Mouse (Mus musculus) thymus, postnatal 4 days (tissue): ENCODE results near the gene Supt3.
A peak's percentile ranks its signal among the peaks of the same experiment; 100 is the strongest.

Experiments
- DNase-seq: peaks from one replicate; pipeline ENCODE4 v3.0.0; 2021

The Supt3 gene

DNA sequence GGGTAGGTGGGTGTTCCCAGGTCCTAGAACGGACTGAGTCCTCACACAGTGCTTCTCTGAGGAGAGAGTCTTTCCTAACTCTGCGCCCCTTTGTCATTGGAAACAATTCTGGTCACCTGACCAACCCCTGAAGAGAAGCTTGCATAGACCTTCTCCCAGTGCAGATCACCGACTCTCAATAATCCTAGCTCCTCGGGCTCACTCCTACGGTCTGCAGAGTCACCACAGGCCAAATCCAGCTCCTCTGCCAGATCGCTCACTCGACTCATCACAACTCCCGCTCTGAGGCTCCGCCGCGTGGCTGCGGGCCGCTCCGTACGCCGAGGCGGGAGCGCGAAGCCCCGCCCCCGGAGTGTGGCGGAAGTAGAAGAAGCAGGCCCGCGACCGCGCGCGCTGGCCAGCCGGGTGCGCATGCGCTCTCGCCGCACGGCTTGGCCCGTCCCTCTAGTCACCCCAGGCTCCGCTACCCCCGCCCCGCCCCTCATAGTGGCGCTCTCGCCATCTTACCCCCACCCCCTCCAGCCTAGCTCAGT is at the start of gene Supt3:
Supt3 (plus strand) TSS at position 415 of the 533 bp plus-strand sequence.
- peak; percentile 99 for DNase-seq

- DNase-seq: no peak
Observed at GRCm38 (mm10) chr17:44727675-44728074, 49.3 kb upstream of the Supt3 start.

DNA sequence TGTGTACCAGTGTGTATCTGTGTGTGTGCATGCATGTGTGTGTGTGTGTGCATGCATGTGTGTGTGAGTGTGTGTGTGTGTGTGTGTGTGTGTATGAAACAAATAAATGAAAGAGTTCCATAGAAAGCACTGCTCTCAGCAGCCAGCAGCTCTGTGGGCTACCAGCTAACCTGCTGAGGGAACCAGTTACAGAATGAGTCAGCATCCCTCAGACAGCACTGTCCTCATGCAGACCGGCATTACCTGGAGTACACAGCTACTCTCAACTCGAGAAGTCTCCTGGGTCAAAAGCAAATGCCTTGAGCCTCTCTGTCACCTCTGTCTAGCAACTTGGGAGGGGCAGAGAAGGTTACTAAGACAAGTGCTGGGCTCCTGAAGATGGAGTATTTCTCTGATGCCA is 48.5 kb upstream of the Supt3 start:
- DNase-seq: no peak

- no peak for DNase-seq
Observed at GRCm38 (mm10) chr17:44733544-44734310, 43.2 kb upstream of the Supt3 start.

- DNase-seq: peak; percentile 63
Observed at GRCm38 (mm10) chr17:44734501-44735222, 42.3 kb upstream of the Supt3 start.

DNA sequence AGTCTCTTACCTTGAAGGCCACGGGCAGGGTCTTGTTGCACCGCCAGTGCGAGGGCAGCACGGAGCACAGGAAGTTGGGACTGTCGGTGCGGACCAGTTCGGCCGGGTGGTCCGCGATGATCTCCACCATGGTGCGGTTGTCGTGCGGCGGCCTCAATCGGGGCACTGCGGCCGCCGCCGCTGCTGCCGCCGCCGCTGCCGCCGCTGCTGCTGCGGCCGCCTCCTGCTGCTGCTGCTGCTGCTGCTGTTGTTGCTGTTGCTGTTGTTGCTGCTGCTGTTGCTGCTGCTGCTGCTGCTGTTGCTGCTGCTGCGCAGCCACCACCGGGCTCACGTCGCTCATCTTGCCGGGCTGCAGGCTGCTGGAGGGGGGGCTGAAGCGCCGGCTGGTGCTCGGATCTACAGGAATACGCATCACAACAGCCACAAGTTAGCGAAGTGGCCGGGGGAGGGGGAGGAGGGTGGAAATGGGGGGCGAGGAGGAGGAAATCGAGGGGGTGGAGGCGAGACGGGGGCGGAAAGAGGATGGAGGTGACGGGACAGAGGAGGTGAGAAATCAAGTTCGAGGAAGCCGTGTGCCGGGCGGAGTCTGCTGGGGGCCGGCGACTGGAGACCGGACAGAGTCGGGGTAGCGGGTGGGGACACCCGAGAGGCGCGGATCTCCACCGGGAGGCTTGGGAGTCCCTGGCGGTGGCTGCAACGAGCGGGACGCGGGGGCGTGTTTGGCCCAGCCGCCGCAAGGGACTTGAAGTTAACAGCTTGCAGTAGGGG is 41.5 kb upstream of the Supt3 start:
- DNase-seq: peak; percentile 71

DNA sequence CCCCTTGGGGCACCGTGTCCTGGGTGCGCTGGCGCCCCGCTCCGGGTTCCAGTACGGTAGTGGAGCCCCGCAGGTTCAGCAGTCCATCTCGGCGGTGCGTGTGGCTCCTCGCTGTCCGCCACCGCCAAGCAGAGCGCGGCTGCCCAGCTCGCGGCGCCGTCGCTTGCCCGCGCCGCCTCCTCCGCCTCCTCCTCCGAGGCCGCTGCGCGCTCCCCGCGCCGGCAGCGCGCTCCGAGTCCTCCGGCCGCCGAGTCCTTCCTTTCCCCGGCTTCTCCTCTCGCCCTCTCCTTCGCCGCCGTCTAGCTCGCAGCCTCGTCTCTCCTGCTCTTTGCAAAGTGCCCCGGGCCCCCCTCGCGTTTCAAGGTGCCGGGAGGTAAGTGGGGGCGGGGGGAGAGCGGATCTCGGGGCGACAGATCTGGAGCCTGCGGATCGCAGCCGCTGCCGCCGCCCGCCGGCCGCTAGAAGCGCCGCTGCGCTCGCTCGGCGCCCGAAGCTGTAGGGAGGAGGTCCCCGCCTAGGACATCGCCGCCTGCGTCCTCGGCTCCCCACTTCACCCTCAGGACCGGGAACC is 40.9 kb upstream of the Supt3 start:
- peak; percentile 84 for DNase-seq

GRCm38 (mm10) chr17:44737275-44738120 is 39.5 kb upstream of the Supt3 start:
- DNase-seq: peak; percentile 54

DNA sequence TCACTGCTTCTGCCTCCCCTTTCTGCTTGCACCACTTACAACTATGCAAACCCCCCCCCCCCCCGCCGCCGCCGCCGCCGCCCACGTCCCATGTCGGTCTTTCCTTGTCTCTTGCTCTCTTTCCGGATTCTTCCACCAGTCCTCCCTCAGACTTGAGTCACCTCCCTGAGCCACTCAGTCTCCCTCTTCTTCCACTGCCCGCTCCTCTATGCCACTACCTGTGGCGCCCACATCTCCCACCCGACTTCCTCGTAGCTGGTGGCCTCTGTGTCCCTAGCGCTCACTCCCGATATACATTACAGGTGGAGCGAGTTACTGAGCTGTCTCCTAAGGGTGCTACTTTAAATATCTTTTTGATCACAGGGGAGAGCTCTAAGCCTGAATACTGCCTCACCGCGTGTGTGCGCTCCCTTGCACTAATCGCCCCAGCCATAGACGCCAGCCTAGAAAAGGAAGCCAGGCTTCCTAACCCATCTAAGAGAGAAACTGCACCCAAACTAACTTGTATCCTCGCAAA is 38.8 kb upstream of the Supt3 start:
- DNase-seq: peak; percentile 17

DNA sequence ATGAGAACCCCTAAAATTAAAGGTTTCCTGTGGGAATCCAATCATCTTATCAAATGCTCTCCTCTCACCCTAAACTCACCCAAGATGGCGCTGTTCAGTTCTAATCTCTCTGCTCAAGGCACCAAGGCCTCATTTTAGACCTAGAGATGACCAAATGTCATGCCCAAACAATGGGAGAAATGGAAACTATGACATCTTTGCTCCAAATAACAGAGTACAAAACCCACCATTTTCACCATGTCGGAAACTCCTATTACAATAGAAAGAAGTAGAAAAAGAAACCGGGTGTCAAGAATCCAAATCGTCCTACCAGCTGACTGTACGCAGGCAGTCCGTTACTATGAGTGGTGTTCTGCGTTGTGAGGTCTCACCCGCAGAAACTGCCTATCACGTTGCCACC is 34.7 kb upstream of the Supt3 start:
- DNase-seq: no peak

DNA sequence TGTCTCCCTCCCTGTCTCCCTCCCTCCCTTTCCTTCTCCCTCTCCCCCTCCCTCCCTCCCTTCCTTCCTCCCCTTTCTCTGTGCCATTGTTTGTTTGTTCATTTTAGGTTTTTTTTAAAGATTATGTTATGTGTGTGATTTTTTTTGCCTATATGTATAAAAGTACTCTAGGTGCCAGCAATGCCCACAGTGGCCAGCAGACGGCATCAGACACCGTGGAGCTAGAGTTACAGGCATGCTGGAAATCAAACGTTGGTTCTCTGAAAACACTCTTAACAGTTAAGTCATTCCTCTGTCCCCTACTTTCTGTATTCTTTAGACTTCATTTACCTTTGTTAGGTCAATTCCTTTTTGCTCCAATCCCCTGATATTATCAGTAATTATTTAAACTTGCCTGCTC is 33.2 kb upstream of the Supt3 start:
- DNase-seq: peak; percentile 33

DNA sequence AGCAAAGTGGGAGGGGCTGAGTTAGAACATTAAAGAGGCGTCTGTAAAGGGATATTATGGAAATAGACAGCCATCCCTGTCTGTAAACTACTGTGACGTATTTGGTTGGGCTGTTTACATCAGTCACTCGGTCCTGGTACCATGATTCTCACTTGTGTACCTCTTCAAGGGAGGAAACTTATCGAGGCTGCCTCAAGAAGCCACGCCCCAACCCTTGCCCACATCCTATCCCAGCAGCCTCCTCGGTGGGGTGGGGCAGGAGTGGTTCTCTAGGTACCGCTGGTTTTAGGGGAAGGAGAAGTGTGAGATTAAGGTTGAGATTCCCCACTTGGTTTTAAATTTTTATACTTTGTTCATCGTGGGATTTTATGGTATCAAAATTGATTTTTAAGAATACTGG is 31.6 kb upstream of the Supt3 start:
- no peak for DNase-seq

GRCm38 (mm10) chr17:44766318-44766717 is 10.6 kb upstream of the Supt3 start:
- DNase-seq: no peak

GRCm38 (mm10) chr17:44766975-44767374 is 10.0 kb upstream of the Supt3 start:
- no peak for DNase-seq

DNA sequence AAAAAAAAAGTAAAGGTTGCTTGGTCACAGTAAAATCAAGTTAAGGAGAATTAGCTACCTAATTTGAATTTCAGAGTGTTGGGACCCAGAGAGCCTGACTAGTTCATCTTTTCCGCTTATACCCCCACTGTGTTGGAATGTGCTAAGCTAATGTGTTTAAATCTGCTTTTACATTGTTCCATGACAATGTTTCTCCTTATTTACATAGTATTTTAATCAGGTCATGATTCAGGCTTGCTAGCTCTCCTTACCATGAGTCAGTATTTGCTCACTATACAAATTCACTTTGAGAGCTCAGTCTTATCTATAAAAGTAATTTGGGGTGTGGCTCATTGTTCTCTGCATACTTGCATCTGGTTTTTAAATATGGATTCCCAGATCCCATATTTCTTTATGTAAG is 9.6 kb upstream of the Supt3 start:
- DNase-seq: no peak

DNA sequence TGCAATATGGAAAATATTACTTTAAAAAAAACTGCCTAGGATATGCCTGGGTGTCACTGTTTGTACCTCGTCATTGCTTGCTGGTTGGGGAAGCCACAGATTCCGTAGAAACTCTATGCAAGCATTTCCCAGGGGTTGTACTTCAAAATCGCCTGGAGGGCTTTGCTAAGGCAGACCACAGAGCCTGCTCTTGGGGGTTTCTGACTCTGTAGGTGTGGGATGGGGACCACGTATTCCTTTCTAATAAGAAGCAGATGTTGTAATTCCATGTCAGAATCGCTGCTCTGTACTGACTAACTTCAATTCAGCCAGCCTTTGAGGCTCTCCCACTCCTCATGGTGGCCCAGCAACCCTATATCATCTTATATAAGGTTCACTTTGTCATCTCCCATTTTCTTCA is 8.4 kb upstream of the Supt3 start:
- DNase-seq: no peak

DNA sequence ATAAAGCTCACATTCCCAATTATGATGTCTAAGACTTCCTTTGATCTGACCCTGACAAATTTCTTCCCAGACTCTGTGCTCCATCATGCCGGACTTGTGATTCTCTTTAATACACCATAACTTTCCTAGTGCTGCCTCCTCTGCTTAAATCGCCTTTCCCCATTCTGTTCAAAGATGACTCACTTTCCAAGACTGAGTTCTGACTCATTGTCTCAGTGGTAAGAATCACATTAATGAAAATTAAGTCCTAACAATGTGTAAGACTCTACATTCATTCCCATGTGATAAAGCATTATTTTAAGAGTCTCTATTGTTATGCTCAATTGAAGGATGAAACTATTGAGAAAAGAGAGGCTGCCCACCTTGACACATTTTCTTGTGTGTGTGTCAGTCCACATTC is 6.1 kb upstream of the Supt3 start:
- DNase-seq: no peak

GRCm38 (mm10) chr17:44772576-44772975 is 4.4 kb upstream of the Supt3 start:
- DNase-seq: no peak

- DNase-seq: peak; percentile 89
Observed at GRCm38 (mm10) chr17:44777337-44777804, 419 bp downstream of the Supt3 start.

DNA sequence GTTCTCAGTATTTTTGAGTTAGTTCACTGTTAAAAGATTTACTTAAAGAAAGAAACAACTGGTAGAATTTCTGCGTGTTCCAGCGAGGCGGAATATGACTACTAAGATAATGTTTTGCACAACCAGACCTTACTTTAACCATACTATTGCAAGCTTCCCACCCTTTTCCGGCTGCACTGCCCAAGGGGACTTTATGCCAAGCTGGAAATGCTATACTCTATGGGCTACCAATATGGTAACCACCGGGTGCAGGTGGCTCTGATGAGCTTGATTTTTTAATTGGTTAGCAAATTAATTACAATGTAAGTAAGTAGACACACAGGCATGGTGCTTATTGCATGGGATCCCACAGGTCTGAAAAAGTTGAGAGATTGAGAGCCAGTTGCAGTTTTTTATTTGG is 1.2 kb downstream of the Supt3 start:
- no peak for DNase-seq

GRCm38 (mm10) chr17:44780353-44780752 is 3.4 kb downstream of the Supt3 start:
- no peak for DNase-seq

- DNase-seq: no peak
Observed at GRCm38 (mm10) chr17:44782366-44782765, 5.4 kb downstream of the Supt3 start.
